ENCODE assay signal across 10 mouse cellular contexts in genomic region chr14:55149041-55149440, GRCm38 (mm10). TPM values are rescaled to one million over a fixed set of nuclear protein-coding genes. Genes with fewer than 3 reads are reported as not detected.
DNase-seq lines count a peak whose midpoint lies in the region; ATAC-seq and TF ChIP-seq lines count a peak whose summit lies in the region.
"Had no signal": no experiment of that assay in that cellular context is flagged by ENCODE, and none has a peak within 500 bp of the region (broad histone marks: within the 10 kb centered on the region; RNA-seq: fewer than 3 reads in every experiment).

No protein-coding gene starts in this region.

- no peaks in the 10 kb centered on the region for H3K36me3 ChIP-seq in forebrain, embryonic 16.5 days (ENCODE audit: control insufficient read depth, insufficient read depth)
- no peaks in the 10 kb centered on the region for H3K36me3 ChIP-seq in midbrain, postnatal 0 days (ENCODE audit: insufficient read depth, low read length)
- no peaks in the 10 kb centered on the region for H3K36me3 ChIP-seq in lung, postnatal 0 days (ENCODE audit: insufficient read depth, low read length)
- H3K36me3 ChIP-seq: G1E had no signal

- TF ChIP-seq CTCF in layer of hippocampus, adult 2 months (conservative IDR thresholded peaks at IDR 0.05) = no peak
- TF ChIP-seq CTCF in midbrain, postnatal 0 days (IDR thresholded peaks at IDR 0.05) = no peak
- TF ChIP-seq CTCF in lung, postnatal 0 days (IDR thresholded peaks at IDR 0.05) = no peak

- H3K4me1 ChIP-seq in forebrain, embryonic 16.5 days (replicated peaks; ENCODE audit: control insufficient read depth, insufficient read depth, low read length) = no peaks in the 10 kb centered on the region
- H3K4me1 ChIP-seq in midbrain, postnatal 0 days (ENCODE audit: insufficient read depth, low read length) = peaks cover 14% of the 10 kb centered on the region
- no peaks in the 10 kb centered on the region for H3K4me1 ChIP-seq in lung, postnatal 0 days (ENCODE audit: insufficient read depth, low read depth, low read length)

- peak; percentile 75 for ATAC-seq in forebrain, embryonic 16.5 days
- ATAC-seq in midbrain, postnatal 0 days (ENCODE audit: low FRiP score) = peak; percentile 85
- no peak for ATAC-seq in lung, postnatal 0 days
- ATAC-seq in activated CD4-positive, CD25-positive, alpha-beta regulatory T cell, adult 4 months = no peak

- no peaks in the 10 kb centered on the region for H3K9me3 ChIP-seq in forebrain, embryonic 16.5 days (ENCODE audit: control insufficient read depth, low read length)
- no peaks in the 10 kb centered on the region for H3K9me3 ChIP-seq in midbrain, postnatal 0 days (ENCODE audit: low read length)
- no peaks in the 10 kb centered on the region for H3K9me3 ChIP-seq in lung, postnatal 0 days (ENCODE audit: low read length)
- H3K9me3 ChIP-seq: G1E had no signal

- no peak overlapping the region for H3K4me3 ChIP-seq in layer of hippocampus, adult 2 months
- no peak overlapping the region for H3K4me3 ChIP-seq in forebrain, embryonic 16.5 days (replicated peaks; ENCODE audit: low read length)
- H3K4me3 ChIP-seq in midbrain, postnatal 0 days (ENCODE audit: low read depth, low read length) = no peak overlapping the region
- no peak overlapping the region for H3K4me3 ChIP-seq in lung, postnatal 0 days (ENCODE audit: low read depth, low read length)
- H3K4me3 ChIP-seq: gastrocnemius, adult 2 months; left cerebral cortex, adult 2 months had no signal

- TF ChIP-seq EP300 in lung, postnatal 0 days (IDR thresholded peaks at IDR 0.05) = no peak

- H3K27me3 ChIP-seq in forebrain, embryonic 16.5 days (replicated peaks; ENCODE audit: control insufficient read depth, insufficient read depth, low read length) = no peaks in the 10 kb centered on the region
- no peaks in the 10 kb centered on the region for H3K27me3 ChIP-seq in midbrain, postnatal 0 days (ENCODE audit: insufficient read depth, low read length)
- no peaks in the 10 kb centered on the region for H3K27me3 ChIP-seq in lung, postnatal 0 days (replicated peaks; ENCODE audit: insufficient read depth, low read length)

- H3K9ac ChIP-seq in forebrain, embryonic 16.5 days (replicated peaks; ENCODE audit: low read depth, low read length) = no peak overlapping the region
- H3K9ac ChIP-seq in midbrain, postnatal 0 days (replicated peaks; ENCODE audit: low read length, poor library complexity, severe bottlenecking) = no peak overlapping the region
- H3K9ac ChIP-seq in lung, postnatal 0 days (replicated peaks; ENCODE audit: low read depth) = no peak overlapping the region

- WGBS in forebrain, embryonic 16.5 days = 71% methylated on average over 5 of the region's 5 CpGs
- WGBS in midbrain, postnatal 0 days = 35% methylated on average over 5 of the region's 5 CpGs
- 62% methylated on average over 5 of the region's 5 CpGs for WGBS in lung, postnatal 0 days

- no peak overlapping the region for H3K4me2 ChIP-seq in forebrain, embryonic 16.5 days (ENCODE audit: low read length)
- 0 out of 2 replicates have a peak overlapping the region, but pooled peaks have one; percentile 18 for H3K4me2 ChIP-seq in midbrain, postnatal 0 days (ENCODE audit: low read depth, low read length, poor library complexity, severe bottlenecking)
- H3K4me2 ChIP-seq in lung, postnatal 0 days (replicated peaks; ENCODE audit: low read depth, low read length) = no peak overlapping the region

- H3K27ac ChIP-seq in layer of hippocampus, adult 2 months = peak overlapping the region; percentile 77
- H3K27ac ChIP-seq in forebrain, embryonic 16.5 days (ENCODE audit: low read length) = no peak overlapping the region
- H3K27ac ChIP-seq in midbrain, postnatal 0 days (ENCODE audit: low read depth, low read length) = peak overlapping the region; percentile 80
- no peak overlapping the region for H3K27ac ChIP-seq in lung, postnatal 0 days (ENCODE audit: low read length)
- H3K27ac ChIP-seq: gastrocnemius, adult 2 months; left cerebral cortex, adult 2 months had no signal

- peak in 1 of 2 experiments; percentile 36 for DNase-seq in layer of hippocampus, adult 2 months (ENCODE audit: low spot score in 2 of 2)
- no peak for DNase-seq in layer of hippocampus, postnatal 25 days (ENCODE audit: extremely low spot score in 1 of 2, low spot score in 1 of 2)
- DNase-seq in brain, adult 2 months (ENCODE audit: low read depth, low spot score) = peak; percentile 69
- DNase-seq in midbrain, postnatal 0 days (ENCODE audit: low spot score) = peak; percentile 60
- DNase-seq in lung, postnatal 0 days (ENCODE audit: low spot score) = no peak

RNA-seq across cellular contexts. Expression of gene Jph4, which starts 32.3 kb away (rescaled TPM):
- total RNA-seq in layer of hippocampus, adult 2 months (2021) = 100 to 1,000 TPM; 453 to 476 TPM
- total RNA-seq in layer of hippocampus, postnatal 25 days (2021) = 100 to 1,000 TPM; 422 to 463 TPM
- polyA plus RNA-seq in forebrain, embryonic 16.5 days (2015; fragmentation: Nextera tagmentation; extraction: Ambion mirVana) = 33.6 and 45.1 TPM in 2 replicates
- 158 and 182 TPM in 2 replicates for total RNA-seq in midbrain, postnatal 0 days (2014; rRNA removed)
- 41.7 and 45.1 TPM in 2 replicates for polyA plus RNA-seq in midbrain, postnatal 0 days (2015; fragmentation: Nextera tagmentation; extraction: Ambion mirVana)
- polyA plus RNA-seq in lung, postnatal 0 days (2015; fragmentation: Nextera tagmentation; extraction: Ambion mirVana) = 0.08 and 0.17 TPM in 2 replicates
- not detected for polyA plus RNA-seq in activated CD4-positive, CD25-positive, alpha-beta regulatory T cell, adult 4 months (2017; shearing (Covaris generic))
- polyA plus RNA-seq: G1E had no signal

RNA-seq across cellular contexts. Expression of gene Ap1g2, which starts 42.6 kb away (rescaled TPM):
- total RNA-seq in layer of hippocampus, adult 2 months (2021) = 10 to 100 TPM; 15.4 to 19.3 TPM
- total RNA-seq in layer of hippocampus, postnatal 25 days (2021) = 10 to 100 TPM; 15.7 to 19.4 TPM
- 13.3 and 16.5 TPM in 2 replicates for polyA plus RNA-seq in forebrain, embryonic 16.5 days (2015; fragmentation: Nextera tagmentation; extraction: Ambion mirVana)
- total RNA-seq in midbrain, postnatal 0 days (2014; rRNA removed) = 8.2 and 11.6 TPM in 2 replicates
- 6.6 and 8.9 TPM in 2 replicates for polyA plus RNA-seq in midbrain, postnatal 0 days (2015; fragmentation: Nextera tagmentation; extraction: Ambion mirVana)
- 11.5 and 13.3 TPM in 2 replicates for polyA plus RNA-seq in lung, postnatal 0 days (2015; fragmentation: Nextera tagmentation; extraction: Ambion mirVana)
- 100 to 1,000 TPM in 1 of 2 experiments, 10 to 100 TPM in 1; 99.1 to 102 TPM for polyA plus RNA-seq in activated CD4-positive, CD25-positive, alpha-beta regulatory T cell, adult 4 months (2017; shearing (Covaris generic))

RNA-seq across cellular contexts. Expression of gene Thtpa, which starts 54.5 kb away (rescaled TPM):
- total RNA-seq in layer of hippocampus, adult 2 months (2021) = 10 to 100 TPM; 19.3 to 23.7 TPM
- total RNA-seq in layer of hippocampus, postnatal 25 days (2021) = 10 to 100 TPM; 21.9 to 22.9 TPM
- 55.2 and 56.6 TPM in 2 replicates for polyA plus RNA-seq in forebrain, embryonic 16.5 days (2015; fragmentation: Nextera tagmentation; extraction: Ambion mirVana)
- total RNA-seq in midbrain, postnatal 0 days (2014; rRNA removed) = 38.0 and 42.1 TPM in 2 replicates
- 32.5 and 35.2 TPM in 2 replicates for polyA plus RNA-seq in midbrain, postnatal 0 days (2015; fragmentation: Nextera tagmentation; extraction: Ambion mirVana)
- 13.6 and 14.1 TPM in 2 replicates for polyA plus RNA-seq in lung, postnatal 0 days (2015; fragmentation: Nextera tagmentation; extraction: Ambion mirVana)
- polyA plus RNA-seq in activated CD4-positive, CD25-positive, alpha-beta regulatory T cell, adult 4 months (2017; shearing (Covaris generic)) = 10 to 100 TPM in 1 of 2 experiments, 1 to 10 TPM in 1; 9.6 to 11.9 TPM

RNA-seq across cellular contexts. Expression of gene Zfhx2, which starts 56.9 kb away (rescaled TPM):
- 10 to 100 TPM; 55.5 to 67.3 TPM for total RNA-seq in layer of hippocampus, adult 2 months (2021)
- 10 to 100 TPM; 37.8 to 63.0 TPM for total RNA-seq in layer of hippocampus, postnatal 25 days (2021)
- polyA plus RNA-seq in forebrain, embryonic 16.5 days (2015; fragmentation: Nextera tagmentation; extraction: Ambion mirVana) = 21.5 and 32.9 TPM in 2 replicates
- total RNA-seq in midbrain, postnatal 0 days (2014; rRNA removed) = 16.4 and 18.6 TPM in 2 replicates
- 11.2 and 14.2 TPM in 2 replicates for polyA plus RNA-seq in midbrain, postnatal 0 days (2015; fragmentation: Nextera tagmentation; extraction: Ambion mirVana)
- 1.0 and 1.7 TPM in 2 replicates for polyA plus RNA-seq in lung, postnatal 0 days (2015; fragmentation: Nextera tagmentation; extraction: Ambion mirVana)
- polyA plus RNA-seq in activated CD4-positive, CD25-positive, alpha-beta regulatory T cell, adult 4 months (2017; shearing (Covaris generic)) = 1 to 10 TPM; 5.4 to 5.5 TPM

Comparison
In these comparisons a context has a peak if more than half of its experiments do, and no peak if none do; other contexts are left out.
1. DNase-seq: peak in brain, adult 2 months (single experiment) and midbrain, postnatal 0 days (single experiment); none in layer of hippocampus, postnatal 25 days (0 of 2) and lung, postnatal 0 days (single experiment).
2. H3K27ac ChIP-seq: peak in layer of hippocampus, adult 2 months (single experiment) and midbrain, postnatal 0 days (single experiment); none in forebrain, embryonic 16.5 days (single experiment) and lung, postnatal 0 days (single experiment).
3. ATAC-seq: peak in forebrain, embryonic 16.5 days (single experiment) and midbrain, postnatal 0 days (single experiment); none in lung, postnatal 0 days (single experiment) and activated CD4-positive, CD25-positive, alpha-beta regulatory T cell, adult 4 months (single experiment).
4. RNA of gene Jph4, which starts 32.3 kb away (polyA plus RNA-seq): 33.6 to 45.1 TPM in forebrain, embryonic 16.5 days and 41.7 to 45.1 TPM in midbrain, postnatal 0 days; 0.08 to 0.17 TPM in lung, postnatal 0 days and not detected in activated CD4-positive, CD25-positive, alpha-beta regulatory T cell, adult 4 months; every median in the first group is over 10 times any median in the second.